Mouse (Mus musculus) MEL (cell line): ENCODE results near the gene Rab11fip5. TPM values are rescaled to one million over a fixed set of nuclear protein-coding genes. Genes with fewer than 3 reads are reported as not detected.

Source experiments
- DNase-seq: peaks from one replicate; pipeline ENCODE4 v3.0.0; 2011; ENCODE audit warnings: low read depth, low spot score
- H3K27ac ChIP-seq: 2 replicates; pipeline ENCODE4 v1.5.1; 2012; ENCODE audit warnings: low read depth, mild to moderate bottlenecking, control low read depth, low read length, moderate library complexity; ENCODE audit not compliant: control insufficient read depth
- H3K27me3 ChIP-seq, 2 experiments: fragments of 150-350 bp in 1 of 2; sonication (generic) in 1 of 2; 2 replicates each; pipeline ENCODE4 v1.6.1; 2012; ENCODE audit warnings: low read length in 2 of 2, mild to moderate bottlenecking in 2 of 2, improper control_type of control experiment in 1 of 2, moderate library complexity in 1 of 2; ENCODE audit not compliant: insufficient read depth in 2 of 2, control insufficient read depth in 1 of 2
- H3K36me3 ChIP-seq, 2 experiments: 2 replicates each; pipeline ENCODE4 v1.6.1; 2012 to 2014; ENCODE audit warnings: low read length in 2 of 2, improper control_type of control experiment in 1 of 2, inconsistent platforms in 1 of 2, mild to moderate bottlenecking in 1 of 2; ENCODE audit not compliant: insufficient read depth in 2 of 2, control insufficient read depth in 1 of 2
- H3K4me1 ChIP-seq, 2 experiments: fragments of 150-350 bp in 1 of 2; sonication (generic) in 1 of 2; 2 replicates each; pipeline ENCODE4 v1.6.1; 2012; ENCODE audit warnings: low read length in 2 of 2, improper control_type of control experiment in 1 of 2, mild to moderate bottlenecking in 1 of 2; ENCODE audit not compliant: insufficient read depth in 2 of 2, control insufficient read depth in 1 of 2
- H3K4me3 ChIP-seq, 2 experiments: fragments of 150-350 bp in 1 of 2; sonication (generic) in 1 of 2; 2 replicates each; pipeline ENCODE4 v1.5.1; 2012; ENCODE audit warnings: low read depth in 2 of 2, low read length in 2 of 2, mild to moderate bottlenecking in 2 of 2, moderate library complexity in 2 of 2, control low read depth in 1 of 2, improper control_type of control experiment in 1 of 2; ENCODE audit not compliant: control insufficient read depth in 1 of 2, insufficient read depth in 1 of 2
- H3K79me2 ChIP-seq: 2 replicates; pipeline ENCODE4 v1.6.1; 2012; ENCODE audit warnings: mild to moderate bottlenecking, low read length, moderate library complexity; ENCODE audit not compliant: control insufficient read depth, poor library complexity, insufficient read depth
- H3K9ac ChIP-seq: 2 replicates; pipeline ENCODE4 v1.6.1; 2012; ENCODE audit warnings: low read depth, mild to moderate bottlenecking, control low read depth, low read length, moderate library complexity; ENCODE audit not compliant: control insufficient read depth, poor library complexity, severe bottlenecking
- H3K9me3 ChIP-seq: fragments of 150-350 bp; sonication (generic); replicated peaks from 2 replicates; pipeline ENCODE4 v1.6.1; 2012; ENCODE audit warnings: mild to moderate bottlenecking, low read length, improper control_type of control experiment, moderate library complexity; ENCODE audit not compliant: insufficient read depth
- CHD1 ChIP-seq: IDR thresholded peaks from 2 replicates; pipeline ENCODE4 v1.6.1; 2012; ENCODE audit warnings: low read depth, mild to moderate bottlenecking, inconsistent platforms, low read length, improper control_type of control experiment
- CTCF ChIP-seq, 3 experiments: IDR thresholded peaks in 2 of 3; conservative IDR thresholded peaks in 1 of 3; 2 replicates each; pipeline ENCODE4 v1.5.1; 2011 to 2012; ENCODE audit warnings: low read length in 3 of 3, low read depth in 2 of 3, mild to moderate bottlenecking in 2 of 3, improper control_type of control experiment in 1 of 3, inconsistent platforms in 1 of 3, mixed read lengths in 1 of 3, moderate library complexity in 1 of 3; ENCODE audit not compliant: control insufficient read depth in 1 of 3, insufficient read depth in 1 of 3, poor library complexity in 1 of 3, severe bottlenecking in 1 of 3
- EP300 ChIP-seq, 2 experiments: IDR thresholded peaks; 2 replicates each; pipeline ENCODE4 v1.6.1; 2011; ENCODE audit warnings: improper control_type of control experiment in 2 of 2, low read length in 2 of 2, low read depth in 1 of 2, mild to moderate bottlenecking in 1 of 2
- ETS1 ChIP-seq: IDR thresholded peaks from 2 replicates; pipeline ENCODE4 v1.6.1; 2012; ENCODE audit warnings: low read depth, mild to moderate bottlenecking, inconsistent platforms, low read length, improper control_type of control experiment, moderate library complexity
- GATA1 ChIP-seq: IDR thresholded peaks from 2 replicates; pipeline ENCODE4 v1.6.1; 2011; ENCODE audit warnings: low read depth, low read length, improper control_type of control experiment
- HCFC1 ChIP-seq: IDR thresholded peaks from 2 replicates; pipeline ENCODE4 v1.6.1; 2012; ENCODE audit warnings: low read depth, mild to moderate bottlenecking, inconsistent platforms, low read length, improper control_type of control experiment, moderate library complexity
- JUND ChIP-seq: IDR thresholded peaks from 2 replicates; pipeline ENCODE4 v1.6.1; 2011; ENCODE audit warnings: low read depth, mild to moderate bottlenecking, improper control_type of control experiment, low read length
- MAZ ChIP-seq: IDR thresholded peaks from 2 replicates; pipeline ENCODE4 v1.6.1; 2012; ENCODE audit warnings: low read depth, mild to moderate bottlenecking, inconsistent platforms, low read length, improper control_type of control experiment
- MXI1 ChIP-seq: IDR thresholded peaks from 2 replicates; pipeline ENCODE4 v1.6.1; 2011; ENCODE audit warnings: mild to moderate bottlenecking, low read depth, low read length, improper control_type of control experiment
- NELFE ChIP-seq: IDR thresholded peaks from 2 replicates; pipeline ENCODE4 v1.6.1; 2011; ENCODE audit warnings: low read depth, low read length, improper control_type of control experiment
- POLR2A ChIP-seq, 2 experiments: IDR thresholded peaks; 2 replicates each; pipeline ENCODE4 v1.6.1; 2011 to 2012; ENCODE audit warnings: low read length in 2 of 2, mild to moderate bottlenecking in 2 of 2, control low read depth in 1 of 2, improper control_type of control experiment in 1 of 2, low read depth in 1 of 2, moderate library complexity in 1 of 2; ENCODE audit not compliant: control insufficient read depth in 1 of 2, insufficient read depth in 1 of 2, poor library complexity in 1 of 2
- POLR2AphosphoS2 ChIP-seq: IDR thresholded peaks from 2 replicates; pipeline ENCODE4 v1.6.1; 2011; ENCODE audit warnings: low read length, improper control_type of control experiment
- RAD21 ChIP-seq: IDR thresholded peaks from 2 replicates; pipeline ENCODE4 v1.6.1; 2011; ENCODE audit warnings: mild to moderate bottlenecking, low read depth, low read length, improper control_type of control experiment
- SIN3A ChIP-seq: IDR thresholded peaks from 2 replicates; pipeline ENCODE4 v1.6.1; 2012; ENCODE audit warnings: low read length, improper control_type of control experiment, inconsistent platforms
- SMC3 ChIP-seq: IDR thresholded peaks from 2 replicates; pipeline ENCODE4 v1.6.1; 2011; ENCODE audit warnings: low read depth, low read length, improper control_type of control experiment
- TBP ChIP-seq: IDR thresholded peaks from 2 replicates; pipeline ENCODE4 v1.8.0; 2011; ENCODE audit warnings: low read depth, low read length, improper control_type of control experiment
- USF1 ChIP-seq: IDR thresholded peaks from 2 replicates; pipeline ENCODE4 v1.6.1; 2014; ENCODE audit warnings: low read depth, mild to moderate bottlenecking, inconsistent platforms, low read length, improper control_type of control experiment, moderate library complexity
- ZKSCAN1 ChIP-seq: IDR thresholded peaks from 2 replicates; pipeline ENCODE4 v1.6.1; 2012; ENCODE audit warnings: low read depth, mild to moderate bottlenecking, inconsistent platforms, low read length, improper control_type of control experiment, moderate library complexity
- ZNF384 ChIP-seq: IDR thresholded peaks from 2 replicates; pipeline ENCODE4 v1.6.1; 2012; ENCODE audit warnings: low read depth, mild to moderate bottlenecking, inconsistent platforms, low read length, improper control_type of control experiment
- polyA plus RNA-seq, 2 experiments: library from polyadenylated mRNA; stranded (reverse) in 1 of 2; unstranded in 1 of 2; fragments of >175 nt in 1 of 2; fragments of >200 nt in 1 of 2; gene quantifications; 2 replicates each; pipeline versions ENCODE4 v1.2.1 to v1.2.4; 2012; ENCODE audit warnings: low replicate concordance in 2 of 2, low read depth in 1 of 2; ENCODE audit not compliant: insufficient read length in 2 of 2, insufficient read depth in 1 of 2, missing spikeins in 1 of 2
- total RNA-seq: library from RNA; depleted of rRNA; stranded (reverse); fragments of 300-350 nt; gene quantifications from 2 replicates; pipeline ENCODE4 v1.2.3, GENCODE M21; 2012

Rab11fip5 gene
- total and polyA plus RNA-seq, 3 experiments: 3.3 to 8.5 TPM; not detected in 1

DNA sequence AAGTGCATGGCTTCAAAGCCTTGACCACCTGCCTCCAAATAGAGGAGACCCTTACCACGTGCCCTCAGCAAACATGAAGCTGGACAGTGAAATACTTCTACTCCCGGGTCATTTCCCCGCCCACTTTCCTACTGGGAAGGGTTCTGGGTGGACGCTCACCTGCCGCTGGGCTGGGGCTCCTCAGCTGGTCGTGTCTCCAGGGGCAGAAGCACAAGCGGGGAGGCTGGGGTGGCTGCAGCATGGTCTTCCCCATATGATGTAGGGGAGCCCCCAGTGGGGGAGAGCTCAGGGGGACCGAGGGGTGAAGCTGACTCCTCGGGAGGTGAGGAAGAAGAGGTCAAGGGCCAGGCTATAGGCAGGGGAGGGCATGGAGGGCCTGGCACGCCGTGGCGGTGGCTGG is 34.2 kb downstream of the Rab11fip5 start:
- DNase-seq: no peak
- no peak for TF ChIP-seq RAD21
- no peak for TF ChIP-seq POLR2AphosphoS2
- TF ChIP-seq ETS1: no peak
- TF ChIP-seq POLR2A (IDR thresholded peaks at IDR 0.05; ENCODE audit: control insufficient read depth in 1 of 2, insufficient read depth in 1 of 2, low read depth in 1 of 2, low read length in 2 of 2, poor library complexity in 1 of 2): no peak
- TF ChIP-seq USF1: no peak
- no peak for TF ChIP-seq GATA1
- no peak for TF ChIP-seq SIN3A
- TF ChIP-seq JUND: no peak
- no peak for TF ChIP-seq ZKSCAN1
- Histone ChIP-seq H3K36me3 (no peaks in the 10 kb centered on the region), H3K9ac (no peak overlapping the region), H3K4me3 (no peak overlapping the region), H3K4me1 (no peaks in the 10 kb centered on the region), H3K79me2 (no peaks in the 10 kb centered on the region), H3K9me3 (no peaks in the 10 kb centered on the region), H3K27me3 (no peaks in the 10 kb centered on the region), H3K27ac (no peak overlapping the region)

DNA sequence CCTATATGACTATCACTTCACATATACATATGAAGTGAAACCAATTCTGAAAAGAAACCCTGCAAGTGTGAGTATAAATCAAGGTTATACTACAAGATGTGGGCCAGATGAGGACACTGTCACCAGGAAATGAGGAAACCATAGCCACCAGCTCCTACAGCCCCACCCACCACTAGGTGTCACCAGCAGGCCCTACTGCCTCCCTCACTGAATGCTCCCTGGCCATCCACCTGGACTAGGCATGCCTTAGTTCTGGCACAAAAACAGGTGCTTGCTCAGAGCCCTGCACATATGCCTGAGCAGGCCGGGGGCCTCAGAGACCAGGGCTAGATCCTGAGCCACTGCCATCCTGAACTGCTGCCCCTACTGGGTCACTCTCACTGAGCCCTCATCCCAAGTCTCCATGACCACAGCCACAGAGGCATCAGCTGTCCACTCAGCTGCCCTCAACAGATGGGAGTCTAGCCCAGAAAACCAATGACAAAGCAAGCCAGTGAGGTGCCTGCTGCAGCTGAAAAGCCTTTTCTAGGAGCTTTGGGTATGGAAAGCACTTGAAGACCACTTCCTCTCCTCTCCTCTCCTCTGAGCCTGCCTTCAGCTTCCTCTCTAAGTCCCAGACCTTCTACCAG is 35.0 kb downstream of the Rab11fip5 start:
- peak; percentile 81 for TF ChIP-seq SMC3
- TF ChIP-seq ZNF384: no peak
- peak; percentile 55 for TF ChIP-seq RAD21
- TF ChIP-seq POLR2A (IDR thresholded peaks at IDR 0.05; ENCODE audit: control insufficient read depth in 1 of 2, insufficient read depth in 1 of 2, low read depth in 1 of 2, low read length in 2 of 2, poor library complexity in 1 of 2): no peak
- peak; percentile 75 to 85 (median 82) for TF ChIP-seq CTCF (IDR thresholded peaks at IDR 0.05 in 2 of 3, conservative IDR thresholded peaks at IDR 0.05 in 1 of 3; ENCODE audit: control insufficient read depth in 1 of 3, insufficient read depth in 1 of 3, low read depth in 2 of 3, low read length in 3 of 3, poor library complexity in 1 of 3, severe bottlenecking in 1 of 3)
- H3K9ac ChIP-seq: no peak overlapping the region
- peaks cover 0 to 1% of the 10 kb centered on the region in 2 experiments; a peak in 1 of 4 replicates for H3K4me1 ChIP-seq
- no peak overlapping the region for H3K4me3 ChIP-seq
- no peak overlapping the region for H3K27ac ChIP-seq
- no peaks in the 10 kb centered on the region for H3K36me3 ChIP-seq
- no peaks in the 10 kb centered on the region for H3K27me3 ChIP-seq
- DNase-seq: peak; percentile 61
- no peaks in the 10 kb centered on the region for H3K79me2 ChIP-seq
- H3K9me3 ChIP-seq: no peaks in the 10 kb centered on the region

DNA sequence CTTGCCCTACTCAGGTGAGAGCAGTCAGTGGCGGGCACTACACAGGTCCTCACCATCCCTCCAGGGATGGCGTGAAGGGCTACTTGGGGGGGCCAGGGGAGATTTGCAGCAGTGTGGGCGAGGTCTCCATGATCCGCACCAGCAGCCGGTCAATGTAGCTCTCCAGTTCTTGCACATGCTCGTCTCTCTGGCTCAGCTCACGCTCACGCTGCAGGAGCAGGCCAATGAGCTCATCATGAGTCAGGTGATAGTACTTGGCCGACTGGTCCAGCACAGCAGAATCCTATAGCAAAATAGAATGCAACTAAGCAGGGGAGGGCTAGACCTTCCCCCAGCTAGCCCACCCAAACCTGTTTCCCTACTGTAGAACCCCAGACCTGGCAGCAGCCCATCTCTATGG is 37.5 kb downstream of the Rab11fip5 start:
- Histone ChIP-seq H3K4me1 (peaks cover 2 to 9% of the 10 kb centered on the region in 2 experiments; a peak in 3 of 4 replicates), H3K27me3 (no peaks in the 10 kb centered on the region), H3K9me3 (no peaks in the 10 kb centered on the region), H3K79me2 (peaks cover 2% of the 10 kb centered on the region; the same call in 1 of the 2 replicates), H3K9ac (no peak overlapping the region), H3K4me3 (no peak overlapping the region), H3K27ac (no peak overlapping the region), H3K36me3 (peaks cover 0 to 3% of the 10 kb centered on the region in 2 experiments; a peak in 1 of 4 replicates)
- no peak for TF ChIP-seq MXI1
- no peak for TF ChIP-seq TBP
- TF ChIP-seq MAZ: no peak
- TF ChIP-seq HCFC1: no peak
- TF ChIP-seq CHD1: no peak
- TF ChIP-seq CTCF (IDR thresholded peaks at IDR 0.05 in 2 of 3, conservative IDR thresholded peaks at IDR 0.05 in 1 of 3; ENCODE audit: control insufficient read depth in 1 of 3, insufficient read depth in 1 of 3, low read depth in 2 of 3, low read length in 3 of 3, poor library complexity in 1 of 3, severe bottlenecking in 1 of 3): no peak
- TF ChIP-seq EP300 (IDR thresholded peaks at IDR 0.05; ENCODE audit: low read depth in 1 of 2, low read length in 2 of 2): no peak
- no peak for TF ChIP-seq JUND
- TF ChIP-seq NELFE: no peak
- DNase-seq: no peak
